Mouse (Mus musculus) T-helper 17 cell (primary cell): Measurements from ENCODE around the gene Kbtbd7.
"Not testable (repeated sequence)": the region's sequence is repeated elsewhere in the genome, so short reads cannot be mapped to it uniquely, and the experiment has no call there.

Experiments used
- in situ Hi-C, 2 experiments: fragments of 300-600 bp; cut with MboI, MseI; formaldehyde crosslinking; loops; 1 replicate in 1 of 2; 2 replicates in 1 of 2; pipeline ENCODE4 v1.15.1; 2025; ENCODE audit warnings: high pct_unique_total_duplicates in 2 of 2

Kbtbd7 gene

DNA sequence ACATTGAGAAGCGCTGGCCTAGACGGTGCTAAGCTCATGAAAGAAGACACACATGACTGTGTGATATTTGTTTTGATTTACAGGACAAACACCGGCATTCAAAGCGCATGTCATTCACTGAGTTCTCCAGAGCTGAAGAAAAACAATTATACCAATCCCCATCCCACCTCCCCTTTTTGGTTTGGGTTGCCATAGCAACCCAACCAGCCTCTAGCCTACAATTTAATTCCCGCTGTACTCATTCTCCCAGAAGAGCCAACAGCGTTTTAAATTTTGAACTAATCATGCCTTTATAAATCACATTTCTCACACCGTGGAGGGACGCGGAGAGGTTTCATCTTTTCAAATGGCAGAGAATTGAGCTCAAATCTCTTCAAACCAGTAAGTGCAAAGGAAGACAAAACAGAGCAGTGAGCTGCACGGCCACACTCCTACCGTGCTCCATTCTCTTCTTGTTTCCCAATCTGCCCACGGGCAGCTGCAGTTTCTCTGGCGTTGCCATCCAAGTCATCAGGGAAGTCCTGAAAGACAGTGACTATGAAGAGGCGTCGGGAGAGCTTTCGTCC lies 18.8 kb downstream of the Kbtbd7 start:
- in situ Hi-C loops = no loop called here

DNA sequence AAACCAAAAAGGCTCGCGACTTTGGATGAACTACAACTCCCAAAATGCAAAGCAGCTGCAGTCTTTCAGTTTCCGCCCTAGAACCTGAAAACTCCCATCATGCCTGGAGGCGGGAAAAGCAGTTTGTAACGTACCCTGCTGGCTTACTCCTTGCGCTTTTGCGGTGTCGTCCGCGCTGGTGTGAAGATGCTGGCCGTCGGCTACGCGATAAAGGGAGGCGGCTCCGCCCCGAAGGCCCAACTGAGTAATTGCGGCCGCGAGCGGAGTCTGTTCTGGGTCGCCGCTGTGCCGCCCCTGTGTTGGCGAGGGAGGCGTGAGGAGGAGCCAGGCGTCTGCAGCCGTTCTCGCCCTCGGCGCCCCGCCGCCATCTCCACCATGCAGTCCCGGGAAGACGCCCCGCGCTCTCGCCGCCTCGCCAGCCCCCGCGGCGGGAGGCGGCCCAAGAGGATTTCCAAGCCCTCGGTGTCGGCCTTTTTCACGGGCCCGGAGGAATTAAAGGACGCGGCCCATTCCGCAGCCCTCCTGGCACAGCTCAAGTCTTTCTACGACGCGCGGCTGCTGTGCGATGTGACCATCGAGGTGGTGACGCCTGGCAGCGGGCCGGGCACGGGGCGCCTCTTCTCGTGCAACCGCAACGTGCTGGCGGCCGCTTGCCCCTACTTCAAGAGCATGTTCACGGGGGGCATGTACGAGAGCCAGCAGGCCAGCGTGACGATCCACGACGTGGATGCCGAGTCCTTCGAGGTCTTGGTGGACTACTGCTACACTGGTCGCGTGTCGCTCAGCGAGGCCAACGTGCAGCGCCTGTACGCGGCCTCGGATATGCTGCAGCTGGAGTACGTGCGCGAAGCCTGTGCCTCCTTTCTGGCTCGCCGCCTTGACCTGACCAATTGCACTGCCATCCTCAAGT lies 25.6 kb downstream of the Kbtbd7 start, which contains the start of gene Kbtbd6:
TSS of gene Kbtbd6 (plus strand) at position 155 of the 910 bp plus-strand sequence.
- in situ Hi-C loops = not testable (repeated sequence)

DNA sequence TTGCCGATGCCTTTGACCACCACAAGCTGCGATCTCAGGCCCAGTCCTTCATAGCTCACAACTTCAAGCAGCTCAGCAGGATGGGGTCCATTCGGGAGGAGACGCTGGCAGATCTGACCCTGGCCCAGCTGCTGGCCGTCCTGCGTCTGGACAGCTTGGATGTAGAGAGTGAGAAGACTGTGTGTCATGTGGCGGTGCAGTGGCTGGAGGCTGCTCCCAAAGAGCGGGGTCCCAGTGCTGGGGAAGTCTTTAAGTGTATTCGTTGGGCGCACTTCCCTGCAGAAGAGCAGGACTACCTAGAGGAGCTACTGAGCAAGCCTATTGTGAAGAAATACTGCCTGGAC lies 26.3 kb downstream of the Kbtbd7 start:
- in situ Hi-C loops = not testable (repeated sequence)

DNA sequence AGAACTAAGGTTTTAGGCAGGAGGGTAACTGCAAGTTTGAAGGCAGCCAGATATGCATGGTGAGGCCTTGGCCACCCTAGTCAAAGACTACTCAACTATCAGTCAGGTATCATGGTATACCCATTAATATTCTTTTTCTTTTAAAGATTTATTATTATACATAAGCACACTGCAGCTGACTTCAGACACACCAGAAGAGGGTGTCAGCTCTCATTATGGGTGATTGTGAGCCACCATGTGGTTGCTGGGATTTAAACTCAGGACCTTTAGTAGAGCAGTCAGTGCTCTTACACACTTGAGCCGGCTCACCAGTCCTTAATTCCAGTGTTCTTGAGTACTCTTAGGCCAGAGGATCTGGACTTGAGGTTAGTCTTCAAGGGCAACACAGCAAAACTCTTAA lies 34.1 kb downstream of the Kbtbd7 start:
- in situ Hi-C loops = no loop called here

DNA sequence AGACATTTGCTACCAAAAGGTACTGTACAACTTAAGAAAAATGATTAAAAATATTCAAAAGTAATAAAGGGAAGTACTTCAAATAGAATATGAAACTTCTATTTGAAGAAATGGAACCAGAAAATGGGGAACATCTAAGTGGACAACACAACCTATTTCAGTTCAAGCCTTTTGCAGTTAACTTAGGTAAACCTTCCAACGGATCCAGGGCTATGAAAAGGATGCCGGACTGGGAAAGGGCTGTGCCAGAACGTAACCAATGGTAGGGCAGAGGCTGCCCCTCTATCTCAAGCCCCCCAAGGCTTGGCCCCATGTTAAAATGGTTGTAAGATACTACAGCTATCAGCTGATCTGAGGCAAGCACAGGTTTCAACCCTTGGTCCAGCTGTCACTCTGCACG lies 34.7 kb downstream of the Kbtbd7 start:
- in situ Hi-C loops = no loop called here

DNA sequence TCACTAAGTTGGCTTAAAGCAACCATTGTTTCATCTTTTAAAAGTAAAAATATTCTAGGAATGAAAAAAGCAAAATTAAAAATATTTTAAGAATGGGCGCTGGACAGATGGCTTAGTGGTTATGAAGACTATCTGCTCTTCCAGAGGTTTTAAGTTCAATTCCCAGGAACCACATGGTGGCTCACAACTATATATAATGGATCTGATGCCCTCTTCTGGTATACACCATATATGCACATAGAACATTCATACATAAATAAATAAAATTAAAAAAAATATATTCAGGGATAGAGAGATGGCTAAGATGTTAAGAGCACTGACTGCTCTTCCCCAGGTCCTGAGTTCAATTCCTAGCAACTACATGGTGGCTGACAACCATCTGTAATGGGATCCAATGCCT lies 39.3 kb downstream of the Kbtbd7 start:
- in situ Hi-C loops = no loop called here

DNA sequence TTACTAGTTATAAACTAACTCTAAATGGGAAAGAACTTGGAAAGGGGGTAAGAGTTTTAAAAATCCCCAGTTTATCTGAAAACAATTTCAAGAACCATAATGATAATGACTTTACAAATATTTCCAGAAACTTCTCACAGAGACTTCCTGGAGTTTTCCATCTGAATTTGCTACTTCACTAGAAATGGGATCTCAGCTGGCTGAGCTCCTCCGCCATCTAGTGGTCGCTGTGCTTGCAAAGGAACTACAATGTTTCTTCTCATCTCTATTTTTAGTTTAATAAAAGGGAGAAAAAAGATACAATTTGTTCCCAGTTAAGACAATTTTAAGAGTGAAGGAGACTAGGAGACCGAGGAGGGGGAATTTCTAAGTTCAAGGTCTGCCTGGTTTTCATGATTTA lies 41.3 kb downstream of the Kbtbd7 start:
- in situ Hi-C loops = no loop called here

DNA sequence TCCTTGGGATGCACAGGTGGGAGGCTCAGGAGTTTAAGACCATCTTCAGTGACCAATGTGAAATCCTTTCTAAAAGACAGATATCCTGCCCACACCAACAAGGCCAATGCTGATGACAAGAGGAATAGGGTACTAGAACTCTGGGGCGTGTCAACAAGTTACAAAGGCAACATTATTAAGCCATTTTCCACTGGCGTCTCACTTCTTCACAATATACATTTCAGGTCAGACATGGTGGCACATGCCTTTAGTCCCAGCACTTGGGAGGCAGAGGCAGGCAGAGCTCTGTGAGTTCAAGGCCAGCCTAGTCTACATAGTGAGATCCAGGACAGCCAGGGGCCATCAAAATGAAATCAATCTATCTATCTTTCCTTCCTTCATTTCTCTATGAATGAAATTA lies 47.1 kb downstream of the Kbtbd7 start:
- in situ Hi-C loops = no loop called here
